Mouse (Mus musculus): ENCODE results near the gene A730009L09Rik. TPM values are rescaled to one million over a fixed set of nuclear protein-coding genes. Genes with fewer than 3 reads are reported as not detected.

A730009L09Rik gene
- not detected for polyA plus RNA-seq (2014; fragmentation: Illumina TruSeq; extraction: RNeasy Lipid Tissue Mini Kit (QIAGEN cat#74804); ENCODE audit: low read depth, low replicate concordance)

GRCm38 (mm10) chr16:84514821-84515220, at the start of gene A730009L09Rik:
A730009L09Rik (plus strand) TSS chr16:84515121.

Other genes with a start within 250 kb of the A730009L09Rik start
- 59.2 TPM for gene Mrpl39, start 220.6 kb downstream of the A730009L09Rik start, polyA plus RNA-seq (2014; fragmentation: Illumina TruSeq; extraction: RNeasy Lipid Tissue Mini Kit (QIAGEN cat#74804); ENCODE audit: low read depth, low replicate concordance)